Mouse (Mus musculus) lung, embryonic 14.5 days (tissue): Measurements from ENCODE around the gene Fgfr2. TPM values are rescaled to one million over a fixed set of nuclear protein-coding genes. Genes with fewer than 3 reads are reported as not detected.

Experiments used
- ATAC-seq: fragments of 200-750 bp; cut with Nextera tagmentation; 2 replicates; pipeline ENCODE4 v1.8.0; 2017; ENCODE audit warnings: mild to moderate bottlenecking, moderate TSS enrichment, moderate library complexity; ENCODE audit not compliant: insufficient read depth
- DNase-seq: peaks from one replicate; pipeline ENCODE4 v3.0.0-alpha.2; 2015
- H3K27ac ChIP-seq: fragments of 300-500 bp; sonication (generic); 2 replicates; pipeline ENCODE4 v1.5.1; 2014; ENCODE audit warnings: low read depth, mild to moderate bottlenecking, moderate library complexity
- H3K27me3 ChIP-seq: fragments of 300-500 bp; sonication (generic); 2 replicates; pipeline ENCODE4 v1.6.1; 2014; ENCODE audit warnings: low read length, control low read depth; ENCODE audit not compliant: insufficient read depth
- H3K36me3 ChIP-seq: fragments of 300-500 bp; sonication (generic); 2 replicates; pipeline ENCODE4 v1.6.1; 2014; ENCODE audit warnings: control low read depth; ENCODE audit not compliant: insufficient read depth
- H3K4me1 ChIP-seq: fragments of 300-500 bp; sonication (generic); 2 replicates; pipeline ENCODE4 v1.6.1; 2014; ENCODE audit warnings: antibody characterized with exemption, control low read depth; ENCODE audit not compliant: insufficient read depth
- H3K4me2 ChIP-seq: fragments of 300-500 bp; sonication (generic); 2 replicates; pipeline ENCODE4 v1.6.1; 2014; ENCODE audit warnings: mild to moderate bottlenecking
- H3K4me3 ChIP-seq: fragments of 300-500 bp; sonication (generic); 2 replicates; pipeline ENCODE4 v1.5.1; 2014; ENCODE audit warnings: low read depth, low read length
- H3K9ac ChIP-seq: fragments of 300-500 bp; sonication (generic); 2 replicates; pipeline ENCODE4 v1.6.1; 2014
- H3K9me3 ChIP-seq: fragments of 300-500 bp; sonication (generic); 2 replicates; pipeline ENCODE4 v1.6.1; 2016; ENCODE audit warnings: low read depth, low read length, control low read depth
- CTCF ChIP-seq: IDR thresholded peaks from 2 replicates; pipeline ENCODE4 v1.5.1; 2016; ENCODE audit warnings: antibody characterized with exemption, low read depth
- WGBS: fragments of 180-500 bp; shearing (Covaris S2); extraction: QIAGEN DNeasy Blood & Tissue Kit; methylation state at CpG from one replicate; pipeline ENCODE4 v1.1.7; 2014; 5-methylcytosine and 5-hydroxymethylcytosine counted together
- polyA plus RNA-seq: library from polyadenylated mRNA; unstranded; fragments of >200 nt; fragmentation: Nextera tagmentation; extraction: Ambion mirVana; gene quantifications from 2 replicates; pipeline ENCODE4 v1.2.1, GENCODE M21; 2014

Gene Fgfr2
- polyA plus RNA-seq, 1 experiment from 2014 or later, result 179 TPM

DNA sequence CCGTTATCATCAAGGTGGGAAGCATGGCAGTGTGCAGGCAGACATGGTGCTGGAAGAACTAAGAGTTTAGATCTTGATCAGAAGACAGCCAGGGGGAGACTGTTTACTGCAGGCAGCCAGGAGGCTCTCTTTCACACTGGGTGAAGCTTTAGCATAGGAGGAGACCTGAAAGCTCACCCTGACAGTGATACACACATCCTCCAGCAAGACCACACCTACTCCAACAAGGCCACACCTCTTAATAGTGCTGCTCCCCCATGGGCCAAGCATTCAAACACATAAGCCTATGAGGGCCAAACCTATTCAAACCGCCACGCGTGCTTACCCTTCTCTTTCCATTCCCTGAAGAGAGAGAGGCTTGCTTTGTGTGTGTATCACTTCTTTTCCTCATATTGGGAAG, 2559.9 kb downstream of the Fgfr2 start:
- Histone ChIP-seq H3K9ac (no peak overlapping the region), H3K4me2 (no peak overlapping the region), H3K4me1 (no peaks in the 10 kb centered on the region), H3K27ac (no peak overlapping the region), H3K36me3 (no peaks in the 10 kb centered on the region), H3K9me3 (no peaks in the 10 kb centered on the region), H3K27me3 (no peaks in the 10 kb centered on the region), H3K4me3 (no peak overlapping the region)
- no peak for DNase-seq
- 84% methylated on average over 4 of the region's 4 CpGs for WGBS
- TF ChIP-seq CTCF, result no peak
- ATAC-seq, result no peak

DNA sequence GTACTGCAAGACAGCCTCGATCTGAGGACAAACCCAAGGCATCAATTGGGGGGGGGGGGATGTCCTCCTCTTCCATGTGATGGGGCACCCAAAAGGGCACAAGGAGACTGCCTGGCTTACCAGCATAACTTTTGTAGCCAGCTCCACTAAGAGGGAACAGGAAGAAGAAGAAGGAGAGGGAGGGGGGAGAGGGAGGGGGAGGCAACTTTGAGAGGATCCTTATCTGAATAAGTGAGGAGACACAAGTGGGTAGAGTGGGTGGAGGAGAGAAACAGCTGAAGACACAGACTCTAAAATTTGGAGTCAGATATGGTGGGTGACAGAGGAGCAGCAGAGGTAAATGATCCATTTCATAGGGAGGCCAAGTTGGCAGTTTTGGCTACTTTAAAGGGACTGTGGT, 2562.2 kb downstream of the Fgfr2 start:
- DNase-seq, result no peak
- no peak overlapping the region for H3K4me2 ChIP-seq
- no peaks in the 10 kb centered on the region for H3K36me3 ChIP-seq

DNA sequence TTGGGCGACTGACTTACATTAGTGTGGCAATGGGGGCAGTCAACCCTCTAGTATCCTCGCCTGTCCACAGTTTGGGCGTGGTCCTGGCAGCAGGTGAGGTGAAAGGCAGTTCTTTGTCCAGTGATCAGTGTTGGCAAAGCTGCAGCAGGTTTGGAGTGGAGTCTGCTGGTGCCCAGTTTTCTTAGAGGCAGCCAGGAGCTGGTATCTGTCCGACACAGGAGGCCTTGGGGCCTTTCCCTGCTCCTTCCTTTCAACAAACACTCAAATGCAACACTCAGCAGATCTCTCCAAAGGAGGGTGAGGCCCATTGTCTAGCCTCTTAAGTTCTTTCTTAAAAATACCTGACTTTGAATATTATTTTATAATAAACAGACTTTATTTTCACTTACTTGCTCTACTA, 2564.6 kb downstream of the Fgfr2 start:
- no peaks in the 10 kb centered on the region for H3K36me3 ChIP-seq
- ATAC-seq, result no peak
- no peak overlapping the region for H3K4me3 ChIP-seq
- H3K4me1 ChIP-seq, result no peaks in the 10 kb centered on the region
- TF ChIP-seq CTCF, result no peak
- 68% methylated on average over 4 of the region's 4 CpGs for WGBS
- H3K27ac ChIP-seq, result no peak overlapping the region
- no peaks in the 10 kb centered on the region for H3K27me3 ChIP-seq
- DNase-seq, result no peak
- H3K9me3 ChIP-seq, result no peaks in the 10 kb centered on the region
- H3K4me2 ChIP-seq, result no peak overlapping the region
- no peak overlapping the region for H3K9ac ChIP-seq

More for the DNA sequence above, 2562.2 kb downstream of the Fgfr2 start:
- Histone ChIP-seq H3K4me1 (no peaks in the 10 kb centered on the region), H3K27ac (no peak overlapping the region), H3K4me3 (no peak overlapping the region), H3K9ac (no peak overlapping the region), H3K9me3 (no peaks in the 10 kb centered on the region), H3K27me3 (no peaks in the 10 kb centered on the region)
- no peak for ATAC-seq
- no peak for TF ChIP-seq CTCF
- WGBS, result 62% methylated on average over 1 of the region's 1 CpGs

DNA sequence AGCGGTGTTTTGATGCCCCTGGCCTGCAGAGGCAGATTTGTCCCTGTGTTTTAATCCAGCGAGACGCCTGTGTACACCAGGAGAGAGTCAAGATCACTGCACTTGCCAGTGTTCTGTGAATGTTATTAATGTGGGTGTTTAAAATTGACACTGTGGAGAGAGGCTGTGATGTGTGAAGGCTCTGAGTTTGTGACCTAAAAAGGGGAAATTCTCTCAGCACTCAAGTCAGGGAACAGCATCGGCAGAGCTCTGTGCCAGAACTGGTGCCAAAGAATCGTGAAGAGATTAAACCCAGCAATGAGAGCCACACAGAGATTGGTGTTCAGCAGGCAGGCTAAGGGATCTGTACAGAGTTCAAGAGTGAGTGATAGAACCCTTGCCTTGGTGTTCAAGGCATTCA, 2567.6 kb downstream of the Fgfr2 start:
- TF ChIP-seq CTCF, result no peak
- 54% methylated on average over 5 of the region's 5 CpGs for WGBS
- H3K4me1 ChIP-seq, result no peaks in the 10 kb centered on the region
- no peak overlapping the region for H3K4me2 ChIP-seq
- no peaks in the 10 kb centered on the region for H3K27me3 ChIP-seq
- H3K9ac ChIP-seq, result no peak overlapping the region
- H3K9me3 ChIP-seq, result no peaks in the 10 kb centered on the region
- DNase-seq, result no peak
- no peak for ATAC-seq
- no peak overlapping the region for H3K4me3 ChIP-seq
- no peaks in the 10 kb centered on the region for H3K36me3 ChIP-seq
- H3K27ac ChIP-seq, result no peak overlapping the region

DNA sequence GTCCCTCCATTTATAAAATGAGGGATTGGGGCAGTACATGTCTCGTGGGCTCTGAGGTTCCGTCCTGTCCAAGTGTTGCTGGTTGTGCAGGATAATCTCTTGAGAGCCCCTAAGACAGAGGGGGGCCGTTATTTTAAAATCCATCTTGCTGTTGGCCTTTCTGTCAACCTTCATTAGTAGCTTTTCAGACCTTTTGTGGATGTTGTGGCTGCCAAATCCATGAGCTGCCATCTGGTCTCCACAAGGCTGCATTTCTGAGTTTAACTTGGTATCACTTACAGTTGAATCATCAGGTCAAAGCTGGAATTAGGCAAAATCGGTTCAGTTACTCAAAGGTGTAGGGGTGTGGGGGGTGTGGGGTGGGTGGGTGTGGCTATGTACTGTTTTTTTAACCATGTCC, 2569.8 kb downstream of the Fgfr2 start:
- Histone ChIP-seq H3K36me3 (no peaks in the 10 kb centered on the region), H3K4me2 (no peak overlapping the region), H3K9me3 (no peaks in the 10 kb centered on the region), H3K27me3 (no peaks in the 10 kb centered on the region), H3K4me3 (no peak overlapping the region), H3K9ac (no peak overlapping the region), H3K4me1 (no peaks in the 10 kb centered on the region), H3K27ac (no peak overlapping the region)
- no peak for TF ChIP-seq CTCF
- no peak for DNase-seq
- 66% methylated on average over 4 of the region's 4 CpGs for WGBS
- no peak for ATAC-seq

DNA sequence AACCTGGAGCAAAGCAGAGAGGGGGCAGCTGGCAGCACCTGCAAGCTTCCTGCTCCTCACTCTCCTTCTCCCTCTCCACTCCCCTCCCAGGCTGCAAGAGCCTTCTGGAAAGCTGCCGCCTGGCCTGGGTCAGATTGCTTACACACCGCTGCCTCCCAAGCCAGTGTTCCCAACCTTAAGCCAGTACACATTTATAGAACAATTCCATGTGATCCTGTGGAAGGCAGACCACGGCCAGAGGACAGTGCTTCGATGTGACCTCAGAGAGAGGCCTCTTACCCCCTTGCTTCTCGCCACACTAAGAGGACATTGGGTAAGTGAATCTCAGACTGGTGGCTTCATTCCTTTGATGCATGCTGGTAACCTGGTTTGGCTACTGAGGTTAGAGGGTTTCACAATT, 2570.4 kb downstream of the Fgfr2 start:
- H3K4me1 ChIP-seq, result no peaks in the 10 kb centered on the region
- no peak for TF ChIP-seq CTCF
- H3K4me2 ChIP-seq, result no peak overlapping the region
- H3K27ac ChIP-seq, result no peak overlapping the region
- H3K9ac ChIP-seq, result no peak overlapping the region
- WGBS, result 62% methylated on average over 5 of the region's 5 CpGs
- DNase-seq, result no peak
- H3K27me3 ChIP-seq, result no peaks in the 10 kb centered on the region
- H3K4me3 ChIP-seq, result no peak overlapping the region
- H3K9me3 ChIP-seq, result no peaks in the 10 kb centered on the region
- ATAC-seq, result no peak
- no peaks in the 10 kb centered on the region for H3K36me3 ChIP-seq

DNA sequence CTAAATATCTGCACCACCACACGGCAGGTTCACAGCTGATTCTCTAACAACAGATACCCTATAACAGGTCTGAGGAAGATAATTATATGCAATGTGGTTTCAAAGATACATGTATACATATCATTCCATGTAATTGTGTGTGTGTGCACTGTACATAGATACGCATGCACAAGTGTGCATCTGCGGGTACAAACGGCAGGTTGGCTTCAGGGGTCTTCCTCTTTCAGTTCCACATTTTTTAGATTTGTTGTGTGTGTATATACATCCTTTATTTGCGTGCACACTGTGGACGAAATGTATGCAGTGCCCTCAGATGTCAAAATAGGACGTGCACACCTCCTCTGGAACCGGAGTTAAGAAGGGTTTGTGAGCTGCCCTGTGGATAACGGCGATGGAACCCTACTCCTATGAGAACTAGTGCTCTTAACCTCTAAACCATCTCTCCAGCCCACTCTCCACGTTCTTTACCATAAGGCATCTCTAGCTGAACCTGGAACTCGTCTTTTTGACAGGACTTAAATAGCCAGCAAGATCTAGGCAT, 2575.4 kb downstream of the Fgfr2 start:
- peak overlapping the region; percentile 93 for H3K9ac ChIP-seq
- H3K4me1 ChIP-seq, result no peaks in the 10 kb centered on the region
- peaks cover 23% of the 10 kb centered on the region for H3K36me3 ChIP-seq
- TF ChIP-seq CTCF, result no peak
- no peaks in the 10 kb centered on the region for H3K27me3 ChIP-seq
- no peak for DNase-seq
- peak overlapping the region; percentile 40 for H3K4me2 ChIP-seq
- H3K27ac ChIP-seq, result 0 out of 2 replicates have a peak overlapping the region, but pooled peaks have one; percentile 100
- WGBS, result 80% methylated on average over 12 of the region's 12 CpGs
- H3K4me3 ChIP-seq, result peak overlapping the region; percentile 84
- no peaks in the 10 kb centered on the region for H3K9me3 ChIP-seq
- no peak for ATAC-seq
